Mouse (Mus musculus) stomach, embryonic 14.5 days (tissue): ENCODE results near the gene Gxylt1. TPM values are rescaled to one million over a fixed set of nuclear protein-coding genes. Genes with fewer than 3 reads are reported as not detected.

Experiments used
- ATAC-seq: fragments of 200-750 bp; cut with Nextera tagmentation; 2 replicates; pipeline ENCODE4 v1.8.0; 2017; ENCODE audit warnings: low read depth, moderate TSS enrichment; ENCODE audit not compliant: insufficient number of reproducible peaks, insufficient read depth, low FRiP score
- H3K27ac ChIP-seq: fragments of 300-500 bp; sonication (generic); 2 replicates; pipeline ENCODE4 v1.5.1; 2014; ENCODE audit warnings: mild to moderate bottlenecking, low read length, moderate library complexity, mixed read lengths
- H3K27me3 ChIP-seq: fragments of 300-500 bp; sonication (generic); 2 replicates; pipeline ENCODE4 v1.6.1; 2014; ENCODE audit warnings: low read length, control low read depth, mixed read lengths; ENCODE audit not compliant: control insufficient read depth, insufficient read depth
- H3K36me3 ChIP-seq: fragments of 300-500 bp; sonication (generic); 2 replicates; pipeline ENCODE4 v1.6.1; 2014; ENCODE audit warnings: mild to moderate bottlenecking, control low read depth, low read length, moderate library complexity, mixed read lengths; ENCODE audit not compliant: control insufficient read depth, insufficient read depth
- H3K4me1 ChIP-seq: fragments of 300-500 bp; sonication (generic); 2 replicates; pipeline ENCODE4 v1.6.1; 2014; ENCODE audit warnings: low read length, control low read depth, mixed read lengths; ENCODE audit not compliant: control insufficient read depth, insufficient read depth
- H3K4me2 ChIP-seq: fragments of 300-500 bp; sonication (generic); replicated peaks from 2 replicates; pipeline ENCODE4 v1.6.1; 2014; ENCODE audit warnings: low read depth, low read length, control low read depth
- H3K4me3 ChIP-seq: fragments of 300-500 bp; sonication (generic); 2 replicates; pipeline ENCODE4 v1.5.1; 2014; ENCODE audit warnings: low read depth, low read length, control low read depth
- H3K9ac ChIP-seq: fragments of 300-500 bp; sonication (generic); replicated peaks from 2 replicates; pipeline ENCODE4 v1.6.1; 2014; ENCODE audit warnings: low read depth, mild to moderate bottlenecking, control low read depth, low read length, moderate library complexity, mixed read lengths
- H3K9me3 ChIP-seq: fragments of 300-500 bp; sonication (generic); 2 replicates; pipeline ENCODE4 v1.6.1; 2016; ENCODE audit warnings: low read depth, low read length, control low read depth; ENCODE audit not compliant: control insufficient read depth
- WGBS: fragments of 180-500 bp; shearing (Covaris S2); extraction: QIAGEN DNeasy Blood & Tissue Kit; methylation state at CpG from one replicate; pipeline ENCODE4 v1.1.7; 2014; 5-methylcytosine and 5-hydroxymethylcytosine counted together
- polyA plus RNA-seq: library from polyadenylated mRNA; unstranded; fragments of >200 nt; fragmentation: Nextera tagmentation; extraction: Ambion mirVana; gene quantifications from 2 replicates; pipeline ENCODE4 v1.2.1, GENCODE M21; 2014

Gxylt1 gene
- polyA plus RNA-seq, 1 experiment from 2014 or later, result 16.2 TPM

- H3K9ac ChIP-seq, result no peak overlapping the region
- H3K27ac ChIP-seq, result no peak overlapping the region
- H3K4me3 ChIP-seq, result no peak overlapping the region
- ATAC-seq, result no peak
- no peaks in the 10 kb centered on the region for H3K4me1 ChIP-seq
- no peaks in the 10 kb centered on the region for H3K36me3 ChIP-seq
- no peak overlapping the region for H3K4me2 ChIP-seq
- H3K27me3 ChIP-seq, result no peaks in the 10 kb centered on the region
- H3K9me3 ChIP-seq, result no peaks in the 10 kb centered on the region
- 31% methylated on average over 6 of the region's 6 CpGs for WGBS
Observed at GRCm38 (mm10) chr15:93227764-93228079, 47.3 kb downstream of the Gxylt1 start.

GRCm38 (mm10) chr15:93226930-93227763, 47.8 kb downstream of the Gxylt1 start:
- WGBS, result 85% methylated on average over 10 of the region's 10 CpGs
- ATAC-seq, result no peak
- H3K27ac ChIP-seq, result no peak overlapping the region

GRCm38 (mm10) chr15:93222475-93222874, 52.5 kb downstream of the Gxylt1 start:
- H3K4me3 ChIP-seq, result no peak overlapping the region
- H3K9ac ChIP-seq, result no peak overlapping the region
- H3K9me3 ChIP-seq, result no peaks in the 10 kb centered on the region
- ATAC-seq, result no peak
- no peaks in the 10 kb centered on the region for H3K4me1 ChIP-seq
- no peak overlapping the region for H3K27ac ChIP-seq
- no peaks in the 10 kb centered on the region for H3K36me3 ChIP-seq
- H3K4me2 ChIP-seq, result no peak overlapping the region
- H3K27me3 ChIP-seq, result no peaks in the 10 kb centered on the region
- WGBS, result 58% methylated on average over 7 of the region's 7 CpGs

More at GRCm38 (mm10) chr15:93226930-93227763, 47.8 kb downstream of the Gxylt1 start:
- Histone ChIP-seq H3K9ac (no peak overlapping the region), H3K4me3 (no peak overlapping the region), H3K27me3 (no peaks in the 10 kb centered on the region), H3K4me1 (no peaks in the 10 kb centered on the region), H3K9me3 (no peaks in the 10 kb centered on the region), H3K4me2 (no peak overlapping the region), H3K36me3 (no peaks in the 10 kb centered on the region)

GRCm38 (mm10) chr15:93212617-93213016, 62.4 kb downstream of the Gxylt1 start:
- H3K4me1 ChIP-seq, result no peaks in the 10 kb centered on the region
- no peak overlapping the region for H3K9ac ChIP-seq
- H3K36me3 ChIP-seq, result no peaks in the 10 kb centered on the region
- 92% methylated on average over 9 of the region's 9 CpGs for WGBS
- no peak overlapping the region for H3K4me3 ChIP-seq
- H3K9me3 ChIP-seq, result no peaks in the 10 kb centered on the region
- no peak for ATAC-seq
- no peak overlapping the region for H3K27ac ChIP-seq
- no peak overlapping the region for H3K4me2 ChIP-seq
- no peaks in the 10 kb centered on the region for H3K27me3 ChIP-seq

GRCm38 (mm10) chr15:93204861-93205260, 70.1 kb downstream of the Gxylt1 start:
- ATAC-seq, result no peak
- Histone ChIP-seq H3K4me3 (no peak overlapping the region), H3K9ac (no peak overlapping the region), H3K36me3 (no peaks in the 10 kb centered on the region), H3K4me1 (no peaks in the 10 kb centered on the region), H3K27me3 (no peaks in the 10 kb centered on the region), H3K4me2 (no peak overlapping the region), H3K27ac (no peak overlapping the region), H3K9me3 (no peaks in the 10 kb centered on the region)
- WGBS, result 77% methylated on average over 1 of the region's 1 CpGs

GRCm38 (mm10) chr15:93201956-93202355, 73.0 kb downstream of the Gxylt1 start:
- no peaks in the 10 kb centered on the region for H3K4me1 ChIP-seq
- H3K9me3 ChIP-seq, result no peaks in the 10 kb centered on the region
- H3K36me3 ChIP-seq, result no peaks in the 10 kb centered on the region
- ATAC-seq, result no peak
- H3K4me3 ChIP-seq, result no peak overlapping the region
- WGBS, result 71% methylated on average over 5 of the region's 5 CpGs
- no peak overlapping the region for H3K27ac ChIP-seq
- H3K4me2 ChIP-seq, result no peak overlapping the region
- H3K27me3 ChIP-seq, result no peaks in the 10 kb centered on the region
- H3K9ac ChIP-seq, result no peak overlapping the region

- ATAC-seq, result no peak
- no peaks in the 10 kb centered on the region for H3K9me3 ChIP-seq
- H3K36me3 ChIP-seq, result no peaks in the 10 kb centered on the region
- H3K4me3 ChIP-seq, result no peak overlapping the region
- no peaks in the 10 kb centered on the region for H3K27me3 ChIP-seq
- H3K4me1 ChIP-seq, result no peaks in the 10 kb centered on the region
- 79% methylated on average over 12 of the region's 12 CpGs for WGBS
- no peak overlapping the region for H3K27ac ChIP-seq
- no peak overlapping the region for H3K9ac ChIP-seq
- no peak overlapping the region for H3K4me2 ChIP-seq
Observed at GRCm38 (mm10) chr15:93191387-93192145, 83.4 kb downstream of the Gxylt1 start.
